Mouse (Mus musculus): ENCODE measurements at regions not wholly inside any gene's neighbourhood (a gene's known extent, or its start where the extent isn't known, plus 50 kb on each side); places are given as distances from the start of the nearest gene placed in this dataset.

DNA sequence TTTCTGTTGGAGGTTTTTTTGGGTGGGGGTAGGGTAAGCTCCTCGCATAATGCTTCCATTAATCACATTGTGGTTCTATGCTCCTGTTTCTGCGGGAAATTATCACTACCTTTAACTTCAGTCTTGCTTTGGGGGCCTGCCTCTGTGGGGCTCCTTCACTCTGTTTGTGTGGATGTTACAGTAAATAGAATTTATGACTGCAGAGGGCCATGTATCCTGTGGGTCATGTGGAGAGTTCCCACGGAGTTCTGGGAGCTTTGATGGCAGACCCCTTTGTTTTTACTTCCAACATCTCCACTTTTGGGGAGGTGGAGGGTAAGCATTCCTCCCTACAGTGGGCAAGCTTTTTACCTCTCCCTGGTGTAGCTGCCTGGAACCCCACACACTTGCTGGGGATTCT, 538.6 kb downstream of the Ptprc start:
- 18% methylated on average over 3 of the region's 3 CpGs for WGBS
- H3K36me3 ChIP-seq: no peaks in the 10 kb centered on the region
- peak overlapping the region; percentile 82 for H3K27ac ChIP-seq (replicated peaks)
- peak; percentile 40 for DNase-seq (ENCODE audit: low spot score)
- peaks cover 52% of the 10 kb centered on the region for H3K4me1 ChIP-seq
- H3K27me3 ChIP-seq (ENCODE audit: low read depth, poor library complexity, severe bottlenecking): no peaks in the 10 kb centered on the region
- no peaks in the 10 kb centered on the region for H3K9me3 ChIP-seq (replicated peaks)
- H3K4me3 ChIP-seq: no peak overlapping the region

DNA sequence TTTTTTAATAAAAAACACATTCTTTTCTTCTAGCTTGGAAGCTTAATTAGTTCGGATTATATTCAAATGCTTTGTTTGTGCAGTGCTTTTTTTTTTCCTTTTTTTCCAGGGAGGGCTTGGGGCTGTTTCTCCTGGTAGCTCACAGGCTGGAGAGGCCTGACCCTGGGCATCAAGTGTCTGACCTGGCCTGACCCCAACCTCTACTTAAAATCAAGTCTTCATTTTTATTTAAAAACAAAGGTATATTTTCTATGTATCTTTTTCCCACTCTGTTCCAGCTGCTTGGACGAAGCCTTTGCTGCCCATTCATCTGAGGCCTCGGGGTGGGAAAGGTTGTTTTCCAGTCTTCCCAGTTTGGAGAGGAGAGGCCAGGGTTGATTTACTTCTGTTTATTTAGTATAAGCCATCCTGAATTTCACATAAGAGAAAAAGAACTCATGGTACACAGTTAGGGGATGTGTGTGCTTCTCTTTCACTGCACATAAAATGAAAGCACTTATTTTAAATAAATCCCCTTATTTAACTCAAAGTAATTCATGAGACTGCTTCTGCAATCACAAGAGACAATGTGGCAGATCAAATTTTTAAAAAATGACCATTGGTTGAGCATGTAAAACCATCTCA, 539.1 kb downstream of the Ptprc start:
- WGBS: 6% methylated on average over 3 of the region's 3 CpGs
- peaks cover 57% of the 10 kb centered on the region for H3K4me1 ChIP-seq
- no peaks in the 10 kb centered on the region for H3K27me3 ChIP-seq (ENCODE audit: low read depth, poor library complexity, severe bottlenecking)
- peak overlapping the region; percentile 82 for H3K27ac ChIP-seq (replicated peaks)
- H3K36me3 ChIP-seq: no peaks in the 10 kb centered on the region
- peak; percentile 57 for DNase-seq (ENCODE audit: low spot score)
- no peaks in the 10 kb centered on the region for H3K9me3 ChIP-seq (replicated peaks)
- H3K4me3 ChIP-seq: no peak overlapping the region

DNA sequence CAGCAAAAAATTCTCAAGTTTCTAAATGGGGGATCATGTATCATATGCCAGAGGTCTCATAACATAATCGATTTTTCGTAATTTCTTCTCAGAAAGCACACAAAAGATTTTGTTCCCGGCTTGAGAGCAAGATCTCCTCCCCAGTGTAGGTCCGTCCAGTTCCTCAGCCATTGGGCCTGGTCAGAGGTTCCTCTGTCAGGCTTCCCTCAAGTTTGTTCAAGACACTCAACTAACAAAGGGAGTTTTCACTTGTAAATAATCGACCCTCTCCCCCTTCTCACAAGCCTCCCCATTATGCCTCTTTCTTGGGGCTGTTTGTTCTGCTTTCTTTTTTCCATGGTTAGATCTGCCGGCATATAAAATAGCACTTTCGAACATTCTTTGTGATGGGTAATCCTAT, 539.7 kb downstream of the Ptprc start:
- H3K36me3 ChIP-seq: no peaks in the 10 kb centered on the region
- no peak overlapping the region for H3K4me3 ChIP-seq
- DNase-seq (ENCODE audit: low spot score): peak; percentile 39
- H3K27me3 ChIP-seq (ENCODE audit: low read depth, poor library complexity, severe bottlenecking): no peaks in the 10 kb centered on the region
- H3K27ac ChIP-seq (replicated peaks): peak overlapping the region; percentile 82
- H3K4me1 ChIP-seq: peaks cover 51% of the 10 kb centered on the region
- no peaks in the 10 kb centered on the region for H3K9me3 ChIP-seq (replicated peaks)
- WGBS: 24% methylated on average over 7 of the region's 7 CpGs

DNA sequence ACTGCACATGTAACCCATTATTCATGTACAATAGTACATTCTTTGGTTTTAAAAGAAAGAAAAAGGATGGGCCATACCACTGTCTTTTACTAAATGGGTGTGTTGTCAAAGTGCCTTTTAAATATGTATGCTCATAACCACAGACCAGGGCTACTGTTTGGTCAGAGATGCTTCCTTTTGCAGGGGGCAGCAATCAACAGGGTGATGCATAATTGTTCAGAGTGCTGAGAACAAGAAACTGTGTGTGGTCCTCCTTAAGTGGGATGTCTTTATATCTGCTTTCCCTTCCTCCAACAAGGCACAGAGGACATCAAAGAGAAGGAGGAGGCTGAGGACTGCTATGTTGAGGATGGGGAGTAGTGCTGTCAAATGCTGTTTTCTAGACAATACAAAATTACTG, 544.0 kb downstream of the Ptprc start:
- Histone ChIP-seq H3K4me3 (no peak overlapping the region), H3K9me3 (replicated peaks) (no peaks in the 10 kb centered on the region), H3K4me1 (peaks cover 26% of the 10 kb centered on the region), H3K36me3 (no peaks in the 10 kb centered on the region), H3K27me3 (ENCODE audit: low read depth, poor library complexity, severe bottlenecking) (no peaks in the 10 kb centered on the region), H3K27ac (replicated peaks) (0 out of 2 replicates have a peak overlapping the region, but pooled peaks have one; percentile 17)
- DNase-seq (ENCODE audit: low spot score): no peak

DNA sequence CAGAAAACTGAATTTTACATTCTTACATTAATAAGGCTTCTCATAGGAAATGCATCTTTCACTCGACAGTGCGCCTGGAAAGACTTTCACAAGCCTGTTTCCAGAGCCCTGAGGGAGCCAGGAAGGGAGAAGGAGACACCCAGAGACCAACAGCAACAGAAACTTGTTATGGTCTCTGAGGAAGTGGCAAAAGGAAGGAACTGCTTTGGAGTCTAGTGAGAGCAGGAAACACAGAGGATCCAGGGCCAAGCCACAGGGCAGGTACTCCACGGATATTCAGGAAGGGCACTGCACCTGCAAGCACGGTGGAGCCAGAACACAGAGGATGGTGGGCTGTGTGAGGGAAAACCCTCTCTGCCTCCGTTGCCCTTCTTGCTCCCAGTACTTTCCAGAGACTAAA, 554.8 kb downstream of the Ptprc start:
- Histone ChIP-seq H3K4me1 (peaks cover 4% of the 10 kb centered on the region; the same call in 1 of the 2 replicates), H3K36me3 (no peaks in the 10 kb centered on the region), H3K9me3 (replicated peaks) (no peaks in the 10 kb centered on the region), H3K27me3 (ENCODE audit: low read depth, poor library complexity, severe bottlenecking) (no peaks in the 10 kb centered on the region), H3K27ac (replicated peaks) (0 out of 2 replicates have a peak overlapping the region, but pooled peaks have one; percentile 1), H3K4me3 (no peak overlapping the region)
- 88% methylated on average over 5 of the region's 5 CpGs for WGBS
- DNase-seq (ENCODE audit: low spot score): no peak

DNA sequence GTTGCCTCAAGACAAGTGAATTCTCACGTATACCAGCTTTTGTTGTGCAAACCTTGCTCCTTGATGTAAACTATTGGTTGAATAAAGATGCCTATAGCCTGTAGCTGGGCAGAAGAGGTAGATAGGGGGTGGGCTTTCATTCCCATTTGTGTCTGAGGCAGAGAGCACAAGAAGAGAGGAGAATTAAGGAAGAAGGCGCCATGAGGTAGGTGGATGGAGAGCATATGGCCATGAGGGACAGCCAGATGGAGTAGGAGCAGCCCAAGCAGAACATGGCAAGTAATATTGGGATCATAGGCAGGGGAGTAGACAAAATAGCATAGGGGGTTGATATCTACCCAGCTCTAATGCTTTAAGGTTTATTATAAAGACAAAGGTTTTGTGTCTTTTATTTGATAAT, 557.3 kb downstream of the Ptprc start:
- no peaks in the 10 kb centered on the region for H3K27me3 ChIP-seq (ENCODE audit: low read depth, poor library complexity, severe bottlenecking)
- no peaks in the 10 kb centered on the region for H3K9me3 ChIP-seq (replicated peaks)
- WGBS: 90% methylated on average over 2 of the region's 2 CpGs
- no peaks in the 10 kb centered on the region for H3K36me3 ChIP-seq
- no peak for DNase-seq (ENCODE audit: low spot score)
- H3K4me3 ChIP-seq: no peak overlapping the region
- no peak overlapping the region for H3K27ac ChIP-seq (replicated peaks)
- H3K4me1 ChIP-seq: peaks cover 4% of the 10 kb centered on the region; the same call in 1 of the 2 replicates

DNA sequence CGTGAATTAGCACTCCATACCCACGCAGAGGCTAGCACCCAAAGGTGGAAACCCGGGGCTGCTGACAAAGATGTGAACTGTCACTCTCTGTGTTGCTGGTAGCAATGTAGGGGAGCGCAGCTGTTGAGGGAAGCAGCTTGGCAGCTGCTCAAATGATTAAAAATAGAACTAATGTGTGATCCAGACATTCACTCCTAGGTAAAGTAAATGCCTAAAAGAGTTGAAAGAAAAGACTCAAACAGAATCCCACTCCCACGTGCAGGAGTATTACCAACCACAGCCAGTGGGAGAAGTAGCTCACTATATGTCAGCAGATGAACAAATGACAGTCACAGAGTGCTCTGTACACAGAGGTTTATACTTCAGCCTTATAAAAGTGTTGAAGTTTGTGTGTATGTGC, 558.0 kb downstream of the Ptprc start:
- WGBS: 83% methylated on average over 5 of the region's 5 CpGs
- no peaks in the 10 kb centered on the region for H3K36me3 ChIP-seq
- DNase-seq (ENCODE audit: low spot score): no peak
- H3K9me3 ChIP-seq (replicated peaks): no peaks in the 10 kb centered on the region
- H3K4me1 ChIP-seq: peaks cover 4% of the 10 kb centered on the region; the same call in 1 of the 2 replicates
- no peaks in the 10 kb centered on the region for H3K27me3 ChIP-seq (ENCODE audit: low read depth, poor library complexity, severe bottlenecking)
- no peak overlapping the region for H3K4me3 ChIP-seq
- no peak overlapping the region for H3K27ac ChIP-seq (replicated peaks)

DNA sequence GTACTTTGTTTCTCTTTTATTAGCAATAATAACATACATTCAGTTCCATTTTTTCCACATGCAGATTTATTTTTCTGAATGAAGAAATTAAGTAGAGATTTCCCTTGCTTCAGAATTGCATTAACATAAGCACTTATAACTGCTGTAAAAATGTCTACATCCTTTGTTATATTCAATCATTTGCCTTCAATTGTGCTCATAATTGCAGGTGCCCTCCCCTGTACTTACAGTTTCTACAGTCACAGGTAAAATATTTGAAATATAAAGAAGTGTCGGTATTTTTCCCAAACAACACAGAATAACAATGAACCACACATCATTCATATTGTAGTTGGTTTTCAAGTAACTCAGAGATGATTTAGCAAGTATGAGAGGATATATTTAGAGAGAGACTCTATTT, 568.8 kb downstream of the Ptprc start:
- Histone ChIP-seq H3K36me3 (no peaks in the 10 kb centered on the region), H3K9me3 (replicated peaks) (no peaks in the 10 kb centered on the region), H3K4me3 (no peak overlapping the region), H3K27me3 (ENCODE audit: low read depth, poor library complexity, severe bottlenecking) (no peaks in the 10 kb centered on the region), H3K4me1 (peaks cover 9% of the 10 kb centered on the region), H3K27ac (replicated peaks) (no peak overlapping the region)
- DNase-seq (ENCODE audit: low spot score): no peak
- 98% methylated on average over 1 of the region's 1 CpGs for WGBS

DNA sequence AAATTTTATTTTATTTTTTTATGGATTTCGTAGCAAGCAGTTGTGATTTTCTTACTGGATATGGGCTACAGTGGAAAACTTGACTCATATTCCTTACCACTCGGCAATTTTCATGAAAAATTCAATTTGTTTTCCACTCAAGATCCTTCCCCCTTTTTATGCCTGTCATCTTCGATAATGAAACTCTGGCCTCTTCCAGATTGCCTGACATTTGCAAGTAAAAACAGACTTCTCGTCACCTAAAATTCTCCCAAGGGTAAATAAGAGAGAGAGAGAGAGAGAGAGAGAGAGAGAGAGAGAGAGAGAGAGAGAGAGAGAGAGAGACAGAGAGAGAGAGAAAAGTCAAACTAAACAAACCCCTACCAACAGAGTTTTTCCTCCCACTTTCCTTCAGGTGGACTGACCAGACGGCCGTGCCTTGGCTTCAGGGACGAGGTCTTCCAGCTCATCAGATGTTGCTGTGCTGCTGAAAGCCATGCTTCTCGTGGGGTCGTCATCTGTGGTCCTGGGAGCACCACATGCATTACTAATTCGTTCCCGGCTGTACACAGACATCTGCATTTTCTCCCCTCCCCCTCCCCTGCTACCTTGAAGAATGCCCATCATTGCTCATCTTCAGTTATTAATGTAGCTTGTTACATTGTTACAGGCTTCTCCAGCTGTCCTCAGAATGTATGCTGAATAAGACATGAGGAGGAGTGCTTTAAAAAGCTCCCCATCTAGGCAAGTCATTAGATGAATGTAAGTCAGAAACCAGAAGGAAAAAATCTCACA, 569.4 kb downstream of the Ptprc start:
- Histone ChIP-seq H3K27me3 (ENCODE audit: low read depth, poor library complexity, severe bottlenecking) (no peaks in the 10 kb centered on the region), H3K4me3 (no peak overlapping the region), H3K9me3 (replicated peaks) (no peaks in the 10 kb centered on the region), H3K36me3 (no peaks in the 10 kb centered on the region), H3K27ac (replicated peaks) (peak overlapping the region; percentile 33; the same call in 1 of the 2 replicates), H3K4me1 (peaks cover 9% of the 10 kb centered on the region)
- no peak for DNase-seq (ENCODE audit: low spot score)
- WGBS: 68% methylated on average over 11 of the region's 11 CpGs

DNA sequence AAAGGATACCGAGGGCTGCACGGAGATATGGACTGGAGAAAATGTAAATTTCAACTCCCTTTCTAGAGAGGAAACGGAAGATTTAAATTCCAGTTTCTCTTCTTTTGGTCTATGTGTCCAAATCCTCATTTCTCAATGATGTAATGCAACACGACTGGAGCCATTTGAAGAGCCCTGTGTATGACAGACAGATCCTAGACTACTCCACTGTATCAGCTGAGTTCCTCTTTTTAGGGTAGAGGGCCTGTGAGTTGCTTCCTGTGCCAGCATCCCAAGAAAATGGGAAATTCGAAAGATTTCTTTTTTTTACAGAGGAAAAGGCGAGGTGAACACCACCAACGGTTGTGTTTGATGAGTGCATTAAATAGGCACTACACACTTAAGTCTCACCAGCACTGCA, 581.8 kb downstream of the Ptprc start:
- Histone ChIP-seq H3K4me3 (no peak overlapping the region), H3K27me3 (ENCODE audit: low read depth, poor library complexity, severe bottlenecking) (no peaks in the 10 kb centered on the region), H3K9me3 (replicated peaks) (no peaks in the 10 kb centered on the region), H3K4me1 (no peaks in the 10 kb centered on the region), H3K27ac (replicated peaks) (no peak overlapping the region), H3K36me3 (no peaks in the 10 kb centered on the region)
- DNase-seq (ENCODE audit: low spot score): no peak
- WGBS: 89% methylated on average over 7 of the region's 7 CpGs

DNA sequence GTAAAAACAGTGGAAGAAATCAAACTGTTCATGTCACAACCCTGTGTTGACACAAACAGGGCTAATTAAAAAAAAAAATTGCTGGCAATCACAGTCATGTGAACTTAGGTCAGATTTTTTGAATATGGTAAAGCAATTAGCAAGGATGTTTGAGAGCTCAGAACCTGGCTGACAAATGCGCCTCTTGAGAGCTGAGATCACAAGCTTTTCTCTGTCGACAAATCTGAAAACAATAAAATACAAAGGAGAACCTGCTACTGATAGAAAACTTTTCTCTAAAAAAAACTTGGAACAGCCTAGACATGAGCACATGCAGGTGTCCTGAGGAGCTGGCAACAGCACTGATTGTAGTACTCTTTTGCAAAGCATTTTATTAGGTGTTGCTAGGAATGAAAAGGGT, 583.6 kb downstream of the Ptprc start:
- no peak for DNase-seq (ENCODE audit: low spot score)
- WGBS: 84% methylated on average over 2 of the region's 2 CpGs
- H3K27me3 ChIP-seq (ENCODE audit: low read depth, poor library complexity, severe bottlenecking): no peaks in the 10 kb centered on the region

DNA sequence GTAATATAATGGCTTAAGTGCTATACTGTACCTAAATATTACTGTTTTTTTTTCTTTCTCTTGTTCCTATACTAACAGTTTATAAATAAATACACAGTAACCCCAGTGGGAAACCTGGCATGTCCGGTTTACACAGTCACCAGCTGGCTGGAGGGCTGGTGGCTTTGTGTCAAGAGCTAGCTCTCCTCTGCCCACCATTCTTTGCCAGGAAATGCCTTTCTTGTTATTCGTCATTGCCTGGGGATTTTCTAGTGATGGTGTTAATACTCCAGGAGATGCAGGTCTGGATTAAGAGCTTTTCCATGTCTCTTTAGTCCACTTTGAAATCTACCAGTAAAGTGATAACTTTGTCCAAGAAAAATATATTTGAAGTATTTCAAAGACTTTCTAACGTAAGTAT, 584.2 kb downstream of the Ptprc start:
- Histone ChIP-seq H3K27ac (replicated peaks) (no peak overlapping the region), H3K27me3 (ENCODE audit: low read depth, poor library complexity, severe bottlenecking) (no peaks in the 10 kb centered on the region), H3K4me3 (no peak overlapping the region), H3K9me3 (replicated peaks) (no peaks in the 10 kb centered on the region), H3K36me3 (no peaks in the 10 kb centered on the region), H3K4me1 (no peaks in the 10 kb centered on the region)
- 70% methylated on average over 3 of the region's 3 CpGs for WGBS
- DNase-seq (ENCODE audit: low spot score): no peak

More for the DNA sequence above, 583.6 kb downstream of the Ptprc start:
- Histone ChIP-seq H3K4me3 (no peak overlapping the region), H3K4me1 (no peaks in the 10 kb centered on the region), H3K36me3 (no peaks in the 10 kb centered on the region), H3K27ac (replicated peaks) (no peak overlapping the region), H3K9me3 (replicated peaks) (no peaks in the 10 kb centered on the region)

Measured in midbrain, embryonic 10.5 days (tissue).